Mouse (Mus musculus) myocyte (in vitro differentiated cells): Measurements from ENCODE around the gene Ptpn18. TPM values are rescaled to one million over a fixed set of nuclear protein-coding genes. Genes with fewer than 3 reads are reported as not detected.

ENCODE experiments used
- H3K27me3 ChIP-seq: one replicate; pipeline ENCODE4 v1.6.1; 2011; ENCODE audit not compliant: control insufficient read depth, insufficient read depth, insufficient read length
- H3K36me3 ChIP-seq: one replicate; pipeline ENCODE4 v1.6.1; 2011; ENCODE audit not compliant: control insufficient read depth, insufficient read depth
- H3K4me2 ChIP-seq: one replicate; pipeline ENCODE4 v1.6.1; 2011; ENCODE audit warnings: low read depth, control low read depth
- H3K4me3 ChIP-seq: one replicate; pipeline ENCODE4 v1.5.1; 2011; ENCODE audit warnings: mild to moderate bottlenecking, control low read depth, moderate library complexity
- H3K79me2 ChIP-seq: one replicate; pipeline ENCODE4 v1.6.1; 2011; ENCODE audit not compliant: control insufficient read depth, insufficient read depth
- H3ac ChIP-seq: one replicate; pipeline ENCODE4 v1.6.1; 2011; ENCODE audit not compliant: control insufficient read depth, insufficient read length
- CEBPB ChIP-seq: IDR thresholded peaks from 2 replicates; pipeline ENCODE4 v1.6.1; 2011; ENCODE audit warnings: mild to moderate bottlenecking, moderate library complexity; ENCODE audit not compliant: poor library complexity, insufficient read depth, severe bottlenecking
- E2F4 ChIP-seq: IDR thresholded peaks from one replicate; pipeline ENCODE4 v1.6.1; 2011; ENCODE audit warnings: mild to moderate bottlenecking, control low read depth, moderate library complexity; ENCODE audit not compliant: insufficient read depth
- MAX ChIP-seq: IDR thresholded peaks from one replicate; pipeline ENCODE4 v1.6.1; 2011; ENCODE audit warnings: low read depth, mild to moderate bottlenecking, control low read depth
- MYOD1 ChIP-seq, 3 experiments: IDR thresholded peaks; one replicate each; pipeline ENCODE4 v1.6.1; 2011; ENCODE audit warnings: control low read depth in 2 of 3, low read depth in 2 of 3, mild to moderate bottlenecking in 2 of 3, moderate library complexity in 1 of 3; ENCODE audit not compliant: insufficient read length in 2 of 3, control insufficient read depth in 1 of 3
- MYOG ChIP-seq, 3 experiments: IDR thresholded peaks; one replicate each; pipeline ENCODE4 v1.6.1; 2011; ENCODE audit warnings: control low read depth in 2 of 3, low read depth in 2 of 3, mild to moderate bottlenecking in 2 of 3; ENCODE audit not compliant: insufficient read length in 2 of 3, control insufficient read depth in 1 of 3, insufficient read depth in 1 of 3
- POLR2A ChIP-seq: IDR thresholded peaks from one replicate; pipeline ENCODE4 v1.6.1; 2011; ENCODE audit warnings: low read depth, mild to moderate bottlenecking, control low read depth, moderate library complexity; ENCODE audit not compliant: insufficient read length
- POLR2AphosphoS2 ChIP-seq: IDR thresholded peaks from one replicate; pipeline ENCODE4 v1.6.1; 2011; ENCODE audit warnings: low read depth, control low read depth; ENCODE audit not compliant: insufficient read length
- REST ChIP-seq: IDR thresholded peaks from one replicate; pipeline ENCODE4 v1.6.1; 2011; ENCODE audit warnings: mild to moderate bottlenecking, control low read depth, moderate library complexity; ENCODE audit not compliant: insufficient read depth, insufficient read length
- SRF ChIP-seq: IDR thresholded peaks from one replicate; pipeline ENCODE4 v1.6.1; 2011; ENCODE audit warnings: low read depth; ENCODE audit not compliant: control insufficient read depth, insufficient read length
- TCF12 ChIP-seq: IDR thresholded peaks from one replicate; pipeline ENCODE4 v1.6.1; 2011; ENCODE audit warnings: mild to moderate bottlenecking, control low read depth; ENCODE audit not compliant: poor library complexity, insufficient read depth, severe bottlenecking
- TCF3 ChIP-seq: IDR thresholded peaks from one replicate; pipeline ENCODE4 v1.6.1; 2011; ENCODE audit warnings: low read depth, control low read depth; ENCODE audit not compliant: insufficient read length
- USF1 ChIP-seq: IDR thresholded peaks from one replicate; pipeline ENCODE4 v1.6.1; 2011; ENCODE audit warnings: low read depth, mild to moderate bottlenecking, control low read depth, moderate library complexity
- polyA plus RNA-seq: library from polyadenylated mRNA; unstranded; fragments of >200 nt; fragmentation: generic; extraction: Trizol; gene quantifications from one replicate; pipeline ENCODE4 v1.2.1, GENCODE M21; 2012; ENCODE audit warnings: missing spikeins

Gene Ptpn18
- polyA plus RNA-seq, 1 experiment, result 0.05 TPM

- Histone ChIP-seq H3K79me2 (no peaks in the 10 kb centered on the region), H3K4me3 (no peak overlapping the region), H3K4me2 (no peak overlapping the region), H3K27me3 (no peaks in the 10 kb centered on the region), H3K36me3 (no peaks in the 10 kb centered on the region), H3ac (no peak overlapping the region)
- TF ChIP-seq REST (no peak), TCF3 (no peak), MAX (no peak), POLR2A (no peak), USF1 (no peak), TCF12 (no peak), CEBPB (no peak), MYOD1 (IDR thresholded peaks at IDR 0.05; ENCODE audit: control insufficient read depth in 1 of 3, insufficient read length in 2 of 3, low read depth in 2 of 3) (no peak), SRF (no peak), POLR2AphosphoS2 (no peak), MYOG (IDR thresholded peaks at IDR 0.05; ENCODE audit: control insufficient read depth in 1 of 3, insufficient read depth in 1 of 3, insufficient read length in 2 of 3, low read depth in 2 of 3) (no peak), E2F4 (no peak)
Observed at GRCm38 (mm10) chr1:34432776-34433481, 26.6 kb upstream of the Ptpn18 start.

- no peaks in the 10 kb centered on the region for H3K79me2 ChIP-seq
- no peaks in the 10 kb centered on the region for H3K36me3 ChIP-seq
- H3K4me3 ChIP-seq, result peak overlapping the region; percentile 33
- no peak for TF ChIP-seq MAX
- TF ChIP-seq CEBPB, result no peak
- no peak for TF ChIP-seq REST
- no peak for TF ChIP-seq POLR2AphosphoS2
- TF ChIP-seq MYOD1 (IDR thresholded peaks at IDR 0.05; ENCODE audit: control insufficient read depth in 1 of 3, insufficient read length in 2 of 3, low read depth in 2 of 3), result no peak
- no peak for TF ChIP-seq TCF12
- no peak for TF ChIP-seq TCF3
- TF ChIP-seq USF1, result no peak
- no peak for TF ChIP-seq E2F4
- no peaks in the 10 kb centered on the region for H3K27me3 ChIP-seq
- peak overlapping the region; percentile 68 for H3K4me2 ChIP-seq
- no peak overlapping the region for H3ac ChIP-seq
Observed at GRCm38 (mm10) chr1:34433891-34434521, 25.6 kb upstream of the Ptpn18 start.

GRCm38 (mm10) chr1:34434660-34435160 is 24.9 kb upstream of the Ptpn18 start:
- TF ChIP-seq POLR2AphosphoS2, result peak; percentile 80
- peak in 1 of 3 experiments; percentile 13 for TF ChIP-seq MYOD1 (IDR thresholded peaks at IDR 0.05; ENCODE audit: control insufficient read depth in 1 of 3, insufficient read length in 2 of 3, low read depth in 2 of 3)
- peak; percentile 75 for TF ChIP-seq POLR2A
- no peak for TF ChIP-seq REST
- Histone ChIP-seq H3K4me2 (peak overlapping the region; percentile 68), H3ac (peak overlapping the region; percentile 44), H3K79me2 (no peaks in the 10 kb centered on the region), H3K27me3 (no peaks in the 10 kb centered on the region), H3K4me3 (peak overlapping the region; percentile 33), H3K36me3 (no peaks in the 10 kb centered on the region)

GRCm38 (mm10) chr1:34435371-34436120 is 24.0 kb upstream of the Ptpn18 start:
- H3ac ChIP-seq, result peak overlapping the region; percentile 44
- no peaks in the 10 kb centered on the region for H3K36me3 ChIP-seq
- peak overlapping the region; percentile 33 for H3K4me3 ChIP-seq
- H3K79me2 ChIP-seq, result peaks cover 4% of the 10 kb centered on the region
- H3K27me3 ChIP-seq, result no peaks in the 10 kb centered on the region
- peak overlapping the region; percentile 66 for H3K4me2 ChIP-seq
- TF ChIP-seq MAX, result no peak
- TF ChIP-seq USF1, result no peak
- TF ChIP-seq MYOG (IDR thresholded peaks at IDR 0.05; ENCODE audit: control insufficient read depth in 1 of 3, insufficient read depth in 1 of 3, insufficient read length in 2 of 3, low read depth in 2 of 3), result no peak
- TF ChIP-seq MYOD1 (IDR thresholded peaks at IDR 0.05; ENCODE audit: control insufficient read depth in 1 of 3, insufficient read length in 2 of 3, low read depth in 2 of 3), result no peak
- no peak for TF ChIP-seq TCF3
- no peak for TF ChIP-seq POLR2AphosphoS2
- TF ChIP-seq TCF12, result no peak
